Mouse (Mus musculus) embryonic facial prominence, embryonic 14.5 days (tissue): ENCODE measurements at regions not wholly inside any gene's neighbourhood (a gene's known extent, or its start where the extent isn't known, plus 50 kb on each side); places are given as distances from the start of the nearest gene placed in this dataset.

Experiments
- ATAC-seq: fragments of 200-750 bp; cut with Nextera tagmentation; 2 replicates; pipeline ENCODE4 v1.8.0; 2017; ENCODE audit warnings: low read depth, moderate number of reproducible peaks, moderate TSS enrichment
- DNase-seq: peaks from one replicate; pipeline ENCODE4 v3.0.0-alpha.2; 2015; ENCODE audit warnings: low spot score
- H3K27ac ChIP-seq: fragments of 300-500 bp; sonication (generic); replicated peaks from 2 replicates; pipeline ENCODE4 v1.5.1; 2014; ENCODE audit warnings: low read depth, mild to moderate bottlenecking, low read length, moderate library complexity
- H3K27me3 ChIP-seq: fragments of 300-500 bp; sonication (generic); replicated peaks from 2 replicates; pipeline ENCODE4 v1.6.1; 2014; ENCODE audit warnings: low read length; ENCODE audit not compliant: control insufficient read depth, insufficient read depth
- H3K36me3 ChIP-seq: fragments of 300-500 bp; sonication (generic); 2 replicates; pipeline ENCODE4 v1.6.1; 2014; ENCODE audit warnings: low read length, mixed read lengths; ENCODE audit not compliant: control insufficient read depth, insufficient read depth
- H3K4me1 ChIP-seq: fragments of 300-500 bp; sonication (generic); 2 replicates; pipeline ENCODE4 v1.6.1; 2014; ENCODE audit warnings: antibody characterized with exemption, low read length; ENCODE audit not compliant: control insufficient read depth, insufficient read depth
- H3K4me2 ChIP-seq: fragments of 300-500 bp; sonication (generic); 2 replicates; pipeline ENCODE4 v1.6.1; 2014; ENCODE audit warnings: low read depth, mild to moderate bottlenecking, low read length, moderate library complexity, mixed read lengths
- H3K4me3 ChIP-seq: fragments of 300-500 bp; sonication (generic); 2 replicates; pipeline ENCODE4 v1.5.1; 2014; ENCODE audit warnings: low read depth, mild to moderate bottlenecking, low read length
- H3K9ac ChIP-seq: fragments of 300-500 bp; sonication (generic); 2 replicates; pipeline ENCODE4 v1.6.1; 2014; ENCODE audit warnings: low read depth, mild to moderate bottlenecking, low read length, moderate library complexity, mixed read lengths
- H3K9me3 ChIP-seq: fragments of 300-500 bp; sonication (generic); 2 replicates; pipeline ENCODE4 v1.6.1; 2016; ENCODE audit warnings: low read length; ENCODE audit not compliant: control insufficient read depth
- WGBS: fragments of 180-500 bp; shearing (Covaris S2); extraction: QIAGEN DNeasy Blood & Tissue Kit; methylation state at CpG from one replicate; pipeline ENCODE4 v1.1.7; 2014; 5-methylcytosine and 5-hydroxymethylcytosine counted together

GRCm38 (mm10) chr8:5601116-5601515 is 496.0 kb upstream of the Slc10a2 start:
- no peak for ATAC-seq
- H3K36me3 ChIP-seq, result no peaks in the 10 kb centered on the region

GRCm38 (mm10) chr8:5591571-5591970 is 486.4 kb upstream of the Slc10a2 start:
- H3K4me3 ChIP-seq, result no peak overlapping the region
- no peaks in the 10 kb centered on the region for H3K9me3 ChIP-seq
- 79% methylated on average over 1 of the region's 1 CpGs for WGBS
- H3K27ac ChIP-seq, result no peak overlapping the region
- no peaks in the 10 kb centered on the region for H3K4me1 ChIP-seq
- no peaks in the 10 kb centered on the region for H3K36me3 ChIP-seq
- DNase-seq (peak; percentile 31), ATAC-seq (no peak)
- no peak overlapping the region for H3K9ac ChIP-seq
- no peaks in the 10 kb centered on the region for H3K27me3 ChIP-seq
- H3K4me2 ChIP-seq, result no peak overlapping the region

More at GRCm38 (mm10) chr8:5601116-5601515, 496.0 kb upstream of the Slc10a2 start:
- no peak overlapping the region for H3K4me2 ChIP-seq
- H3K9me3 ChIP-seq, result no peaks in the 10 kb centered on the region
- DNase-seq, result no peak
- no peaks in the 10 kb centered on the region for H3K27me3 ChIP-seq
- WGBS, result 61% methylated on average over 2 of the region's 2 CpGs
- no peak overlapping the region for H3K27ac ChIP-seq
- H3K4me3 ChIP-seq, result no peak overlapping the region
- H3K9ac ChIP-seq, result no peak overlapping the region
- no peaks in the 10 kb centered on the region for H3K4me1 ChIP-seq
